Mouse (Mus musculus) thymus, adult 18-20 months (tissue): ENCODE data around the gene BC024063.
"Not testable (repeated sequence)": the region's sequence is repeated elsewhere in the genome, so short reads cannot be mapped to it uniquely, and the experiment has no call there.

Experiments
- DNase-seq, 2 experiments: peaks; one replicate each; pipeline ENCODE4 v3.0.0; 2022; ENCODE audit warnings: mixed read lengths in 2 of 2

The BC024063 gene

GRCm38 (mm10) chr10:82082728-82083621, at the start of gene BC024063:
Gene BC024063, plus strand, starts transcription at chr10:82083353.
- peak; percentile 5 to 25 for DNase-seq

GRCm38 (mm10) chr10:82042191-82042590, 41.0 kb upstream of the BC024063 start:
- DNase-seq: no peak

GRCm38 (mm10) chr10:82046603-82047002, 36.5 kb upstream of the BC024063 start:
- no peak for DNase-seq

GRCm38 (mm10) chr10:82047597-82048459, 35.3 kb upstream of the BC024063 start, which contains the start of gene Zfp873:
Gene Zfp873, plus strand, starts transcription at chr10:82048123.
- peak; percentile 89 to 92 for DNase-seq

GRCm38 (mm10) chr10:82048460-82048804, 34.7 kb upstream of the BC024063 start:
- not testable (repeated sequence) for DNase-seq

DNA sequence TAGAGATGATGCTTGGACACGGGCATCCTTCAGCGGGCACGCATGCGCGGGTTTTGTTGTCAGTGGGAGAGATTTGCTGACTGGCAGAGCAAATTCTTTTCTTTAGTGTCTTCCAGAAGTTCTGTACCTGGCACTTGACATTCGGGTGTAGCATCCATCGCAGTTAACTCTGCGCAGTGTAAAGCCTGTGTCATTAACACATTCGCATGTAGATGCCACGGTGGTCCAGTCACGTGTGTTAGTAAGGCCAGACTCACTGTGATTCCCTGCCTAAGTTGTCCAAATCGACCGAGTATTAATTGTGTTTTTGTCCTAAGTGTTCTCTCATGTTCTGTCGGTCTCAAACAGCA, 444 bp downstream of the BC024063 start:
- DNase-seq: not testable (repeated sequence)

GRCm38 (mm10) chr10:82117206-82117605, 34.1 kb downstream of the BC024063 start:
- no peak for DNase-seq

GRCm38 (mm10) chr10:82127850-82128401, 44.8 kb downstream of the BC024063 start, which contains the start of gene AU041133:
Gene AU041133, plus strand, starts transcription at chr10:82128013.
- peak; percentile 77 to 83 for DNase-seq

GRCm38 (mm10) chr10:82145282-82145681, 62.1 kb downstream of the BC024063 start:
- no peak for DNase-seq

DNA sequence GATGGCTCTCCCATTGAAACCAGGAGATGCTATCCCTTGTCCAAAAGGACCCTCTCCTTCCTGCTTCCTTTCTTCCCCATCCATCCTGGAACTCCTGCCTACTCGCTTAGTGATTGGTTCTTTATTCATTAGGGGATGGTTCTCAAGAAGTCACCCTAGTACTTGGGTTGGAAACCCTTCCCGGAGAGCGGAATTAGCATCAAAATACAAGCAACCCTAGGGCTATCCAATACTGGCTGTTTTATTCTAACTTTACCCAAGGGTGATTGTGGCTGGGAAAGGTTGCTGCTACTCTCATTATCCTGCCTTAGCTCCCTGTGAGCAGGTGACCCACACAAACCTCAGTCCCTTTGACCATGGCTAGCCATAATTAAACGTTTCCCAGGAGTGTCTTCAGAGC, 64.4 kb downstream of the BC024063 start:
- no peak for DNase-seq
